22 mouse cellular contexts compared by ENCODE assay signal in the genomic region with DNA sequence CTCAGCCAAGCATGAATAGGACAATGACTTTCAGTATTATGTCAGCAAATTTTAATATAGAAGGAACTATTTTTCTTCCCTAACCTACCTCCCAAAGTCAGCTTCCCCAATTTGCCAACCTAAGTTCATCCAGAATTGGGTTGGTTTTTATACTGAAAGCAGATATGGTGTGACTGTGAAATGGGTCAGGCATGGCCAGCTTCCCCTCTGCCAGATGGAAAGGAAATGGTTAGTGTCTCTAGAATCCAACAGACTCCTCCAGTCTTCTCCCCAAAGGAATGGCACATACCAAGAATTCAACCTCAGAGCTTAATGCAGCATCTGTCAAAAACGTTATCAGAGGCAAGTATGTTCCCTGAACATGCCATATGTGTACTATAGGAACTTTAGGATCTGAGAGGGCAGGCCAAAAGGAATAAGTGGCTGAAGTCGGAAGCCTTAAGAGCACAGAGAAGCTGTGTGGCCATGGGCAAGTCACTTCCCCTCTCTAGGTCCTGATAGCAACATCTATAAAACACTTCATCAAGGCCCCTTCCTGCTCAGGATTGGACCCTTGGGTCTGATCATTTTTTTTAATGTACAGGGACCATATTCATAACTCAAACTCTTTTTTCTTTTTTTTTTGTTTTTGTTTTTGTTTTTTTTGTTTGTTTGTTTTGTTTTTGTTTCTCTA. TPM values are rescaled to one million over a fixed set of nuclear protein-coding genes. Genes with fewer than 3 reads are reported as not detected.
DNase-seq lines count a peak whose midpoint lies in the region; ATAC-seq and TF ChIP-seq lines count a peak whose summit lies in the region.
"Had no signal": no experiment of that assay in that cellular context is flagged by ENCODE, and none has a peak within 500 bp of the region (broad histone marks: within the 10 kb centered on the region; RNA-seq: fewer than 3 reads in every experiment).

No protein-coding gene starts in this region.

- no peak overlapping the region for H3K4me3 ChIP-seq in heart, embryonic 12.5 days
- no peak overlapping the region for H3K4me3 ChIP-seq in ES-E14 (ENCODE audit: insufficient read depth in 1 of 2, low read depth in 1 of 2, low read length in 2 of 2, poor library complexity in 1 of 2, severe bottlenecking in 1 of 2)
- no peak overlapping the region for H3K4me3 ChIP-seq in midbrain, embryonic 10.5 days
- H3K4me3 ChIP-seq: forebrain, embryonic 12.5 days; heart, embryonic 15.5 days; hindbrain, embryonic 10.5 days; midbrain, embryonic 12.5 days had no signal

- in situ Hi-C loops in ES-E14 (cut with MboI; ENCODE audit: low sequenced_read_pairs in 2 of 2, unreplicated experiment in 2 of 2): no loop called here

- H3K9me3 ChIP-seq in heart, embryonic 12.5 days (replicated peaks): no peaks in the 10 kb centered on the region
- no peaks in the 10 kb centered on the region for H3K9me3 ChIP-seq in ES-E14 (ENCODE audit: control insufficient read depth, insufficient read depth, low read depth, low read length)
- no peaks in the 10 kb centered on the region for H3K9me3 ChIP-seq in midbrain, embryonic 10.5 days (replicated peaks)
- H3K9me3 ChIP-seq: forebrain, embryonic 12.5 days; G1E; heart, embryonic 15.5 days; hindbrain, embryonic 10.5 days; midbrain, embryonic 12.5 days had no signal

- no peaks in the 10 kb centered on the region for H3K27me3 ChIP-seq in heart, embryonic 12.5 days (replicated peaks)
- no peaks in the 10 kb centered on the region for H3K27me3 ChIP-seq in midbrain, embryonic 10.5 days (ENCODE audit: low read depth, poor library complexity, severe bottlenecking)
- H3K27me3 ChIP-seq: forebrain, embryonic 12.5 days; heart, embryonic 15.5 days; midbrain, embryonic 12.5 days had no signal

- H3K9ac ChIP-seq in heart, embryonic 12.5 days: no peak overlapping the region
- no peak overlapping the region for H3K9ac ChIP-seq in ES-E14 (ENCODE audit: insufficient read depth, low read depth, low read length, poor library complexity, severe bottlenecking)
- H3K9ac ChIP-seq: forebrain, embryonic 12.5 days; heart, embryonic 15.5 days; midbrain, embryonic 12.5 days had no signal

- no peaks in the 10 kb centered on the region for H3K36me3 ChIP-seq in heart, embryonic 12.5 days
- no peaks in the 10 kb centered on the region for H3K36me3 ChIP-seq in ES-E14 (ENCODE audit: control insufficient read depth, insufficient read depth, low read length, poor library complexity, severe bottlenecking)
- no peaks in the 10 kb centered on the region for H3K36me3 ChIP-seq in midbrain, embryonic 10.5 days
- H3K36me3 ChIP-seq: forebrain, embryonic 12.5 days; G1E; heart, embryonic 15.5 days; hindbrain, embryonic 10.5 days; midbrain, embryonic 12.5 days had no signal

- ATAC-seq in heart, embryonic 12.5 days (ENCODE audit: insufficient number of reproducible peaks, low FRiP score): no peak
- peak; percentile 46 for ATAC-seq in granulocyte monocyte progenitor cell, adult 5-6 weeks (replicated peaks; ENCODE audit: poor library complexity, severe bottlenecking)
- ATAC-seq in megakaryocyte, adult 5-6 weeks (ENCODE audit: poor library complexity, severe bottlenecking): peak; percentile 62

- peaks cover 22% of the 10 kb centered on the region for H3K4me1 ChIP-seq in heart, embryonic 12.5 days (replicated peaks)
- peaks cover 8 to 24% of the 10 kb centered on the region in 2 experiments; a peak in 3 of 4 replicates for H3K4me1 ChIP-seq in ES-E14 (ENCODE audit: control insufficient read depth in 2 of 2, insufficient read depth in 2 of 2, low read length in 2 of 2, poor library complexity in 1 of 2)
- peaks cover 23% of the 10 kb centered on the region for H3K4me1 ChIP-seq in midbrain, embryonic 10.5 days

- no peak overlapping the region for H3K4me2 ChIP-seq in heart, embryonic 12.5 days
- H3K4me2 ChIP-seq: forebrain, embryonic 12.5 days; heart, embryonic 15.5 days; midbrain, embryonic 12.5 days had no signal

- 79% methylated on average over 2 of the region's 2 CpGs for WGBS in heart, embryonic 12.5 days
- WGBS in midbrain, embryonic 10.5 days: 79% methylated on average over 2 of the region's 2 CpGs

- peak overlapping the region; percentile 48; the same call in 1 of the 2 replicates for H3K27ac ChIP-seq in heart, embryonic 12.5 days (ENCODE audit: poor library complexity, severe bottlenecking)
- H3K27ac ChIP-seq in ES-E14 (ENCODE audit: insufficient read depth, low read depth, low read length, poor library complexity, severe bottlenecking): peak overlapping the region; percentile 67; the same call in 1 of the 2 replicates
- H3K27ac ChIP-seq in midbrain, embryonic 10.5 days (replicated peaks): no peak overlapping the region
- H3K27ac ChIP-seq: heart, embryonic 15.5 days; midbrain, embryonic 12.5 days had no signal

- DNase-seq in heart, adult 9 months (ENCODE audit: low spot score in 2 of 2): no peak
- no peak for DNase-seq in ES-E14 (ENCODE audit: low read depth, low spot score)
- DNase-seq in Muller cell, postnatal 12 days (ENCODE audit: inconsistent ontology term): no peak
- DNase-seq in midbrain, embryonic 10.5 days (ENCODE audit: low spot score): no peak
- DNase-seq: adrenal gland, adult 8-10 months; B cell, adult 2 months; cerebellum, adult 9-10 months; gastrocnemius, postnatal 36 days; kidney, adult 2 months; kidney, postnatal 14 days; lung, postnatal 14 days; retina, postnatal 1 day; right cerebral cortex, postnatal 4 days; thymus, adult 18-20 months had no signal

TF ChIP-seq in ES-E14, 5 proteins besides CTCF, POLR2A, EP300 and RAD21:
- no peak for TF ChIP-seq HCFC1 (IDR thresholded peaks at IDR 0.05; ENCODE audit: borderline replicate concordance, insufficient read depth, low read length)
- TF ChIP-seq MAFK (IDR thresholded peaks at IDR 0.05; ENCODE audit: insufficient read depth, low read depth, low read length): no peak
TF ChIP-seq in ES-E14: peak in this region for 0.

RNA-seq across cellular contexts. Expression of a gene that starts 21.3 kb away (rescaled TPM):
- polyA plus RNA-seq in heart, embryonic 12.5 days (2016; fragmentation: Nextera tagmentation; extraction: Ambion mirVana): 1.6 and 2.0 TPM in 2 replicates
- 10.7 and 17.2 TPM in 2 replicates for total RNA-seq in ES-E14 (2012; rRNA removed)
- 14.5 and 15.0 TPM in 2 replicates for total RNA-seq in granulocyte monocyte progenitor cell, adult 5-6 weeks (2014; fragmentation: Nextera tagmentation)
- 13.3 and 15.9 TPM in 2 replicates for total RNA-seq in granulocyte monocyte progenitor cell, adult 5-6 weeks (2017)
- total RNA-seq in megakaryocyte, adult 5-6 weeks (2015): 103 and 104 TPM in 2 replicates
- 94.7 and 107 TPM in 2 replicates for total RNA-seq in megakaryocyte, adult 5-6 weeks (2017)
- 2.1 and 2.2 TPM in 2 replicates for polyA plus RNA-seq in midbrain, embryonic 10.5 days (2016; fragmentation: Nextera tagmentation; extraction: Ambion mirVana)
